Mouse (Mus musculus) frontal cortex, adult (tissue): ENCODE data around the gene Depdc1b.
A peak's percentile ranks its signal among the peaks of the same experiment; 100 is the strongest.

Experiments
- ATAC-seq: cut with Nextera tagmentation; 2 replicates; pipeline ENCODE4 v1.9.2; 2017; ENCODE audit warnings: mild to moderate bottlenecking, moderate library complexity, mixed read lengths; ENCODE audit not compliant: low TSS enrichment

The Depdc1b gene

GRCm38 (mm10) chr13:108315702-108316486 lies at the start of gene Depdc1b:
Gene Depdc1b, plus strand, starts transcription at chr13:108316332.
- ATAC-seq: peak; percentile 98

DNA sequence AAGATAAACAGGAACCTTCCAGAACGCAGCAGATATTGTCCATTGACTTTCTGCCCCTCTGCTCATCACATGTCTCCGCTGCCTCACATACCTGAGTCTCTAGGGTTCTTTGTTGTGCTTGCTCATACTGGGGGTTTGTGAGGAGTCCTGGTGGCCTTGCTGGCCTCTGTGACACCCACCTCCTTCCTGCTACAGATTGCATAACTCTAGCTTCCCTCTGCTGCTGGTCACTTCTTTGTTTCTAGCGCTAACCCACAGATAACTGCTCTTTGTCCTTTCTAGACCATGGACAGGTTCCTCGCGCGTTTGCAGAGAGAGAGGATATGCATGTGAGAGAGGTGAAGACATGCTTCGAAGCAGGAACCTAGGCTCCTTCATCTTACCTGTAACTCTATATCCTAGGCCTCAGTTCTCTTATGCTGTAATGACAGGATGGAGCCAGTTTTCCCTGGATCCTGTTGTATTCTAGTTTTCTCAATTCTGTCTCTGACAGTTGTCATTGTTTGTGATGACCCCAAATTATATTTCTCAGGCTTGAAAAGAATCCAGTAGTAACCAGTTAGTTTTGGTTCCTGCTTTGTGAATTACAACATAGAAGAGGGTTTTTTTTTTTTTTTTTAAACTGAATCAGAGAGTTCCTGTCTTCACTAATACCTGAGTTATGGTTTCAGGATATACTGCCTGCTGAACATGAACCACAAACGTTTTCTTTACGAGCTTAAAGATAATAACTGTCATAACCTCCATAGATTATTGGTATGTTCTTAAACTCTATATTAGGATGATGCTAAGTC lies 48.1 kb upstream of the Depdc1b start:
- no peak for ATAC-seq

DNA sequence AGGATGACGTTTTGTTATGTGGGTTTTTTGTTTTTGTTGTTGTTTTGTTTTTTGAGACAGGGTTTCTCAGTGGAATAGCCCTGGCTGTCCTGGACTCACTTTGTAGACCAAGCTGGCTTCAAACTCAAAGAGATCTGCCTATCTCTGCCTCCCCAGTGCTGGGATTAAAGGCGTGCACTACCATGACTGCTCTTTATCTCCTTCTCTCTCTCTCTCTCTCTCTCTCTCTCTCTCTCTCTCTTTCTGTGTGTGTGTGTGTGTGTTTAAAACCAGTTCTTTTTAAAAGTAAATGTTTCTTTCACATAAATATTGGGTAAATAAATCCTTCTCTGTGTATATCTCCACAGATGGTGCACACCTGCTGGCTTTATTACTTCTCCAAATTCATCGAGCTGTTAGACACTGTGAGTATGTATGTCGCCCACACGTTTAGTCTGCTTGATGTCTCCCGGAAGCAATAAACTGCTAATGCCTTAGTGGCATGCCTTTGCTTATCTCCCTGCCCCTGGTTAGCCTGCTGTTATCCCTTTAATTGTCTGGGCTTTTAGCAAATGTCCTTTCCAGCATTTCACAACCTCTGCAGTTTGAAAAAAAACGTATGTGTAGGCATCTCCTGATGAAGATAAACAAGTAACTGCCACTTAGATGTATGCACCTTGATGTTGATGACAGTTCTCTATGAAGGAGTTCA lies 44.5 kb upstream of the Depdc1b start:
- no peak for ATAC-seq

DNA sequence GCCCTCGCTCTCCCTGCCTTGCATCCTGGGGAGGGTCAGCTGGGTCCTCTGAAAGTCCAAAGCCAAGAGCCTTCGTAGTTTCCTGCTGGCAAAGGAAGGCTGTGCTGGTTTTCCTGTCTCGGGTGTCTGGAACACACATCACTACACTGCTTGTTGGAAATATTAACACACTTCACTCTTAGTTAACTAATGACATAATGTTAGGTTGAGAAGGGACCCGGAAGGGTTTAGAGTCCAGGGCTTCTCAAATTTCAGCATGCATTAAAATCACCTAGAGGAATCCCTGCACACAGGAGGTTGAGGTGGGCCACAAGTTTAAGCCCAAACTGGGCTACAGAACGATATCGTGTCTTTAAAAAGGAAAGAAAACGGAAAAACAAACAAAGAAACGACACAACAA lies 43.8 kb upstream of the Depdc1b start:
- ATAC-seq: no peak

- ATAC-seq: no peak
These were observed 43.1 kb upstream of the Depdc1b start for GRCm38 (mm10) chr13:108273034-108273433.

- ATAC-seq: no peak
These were observed 42.7 kb upstream of the Depdc1b start for GRCm38 (mm10) chr13:108273456-108273855.

GRCm38 (mm10) chr13:108276561-108276960 lies 39.6 kb upstream of the Depdc1b start:
- no peak for ATAC-seq

DNA sequence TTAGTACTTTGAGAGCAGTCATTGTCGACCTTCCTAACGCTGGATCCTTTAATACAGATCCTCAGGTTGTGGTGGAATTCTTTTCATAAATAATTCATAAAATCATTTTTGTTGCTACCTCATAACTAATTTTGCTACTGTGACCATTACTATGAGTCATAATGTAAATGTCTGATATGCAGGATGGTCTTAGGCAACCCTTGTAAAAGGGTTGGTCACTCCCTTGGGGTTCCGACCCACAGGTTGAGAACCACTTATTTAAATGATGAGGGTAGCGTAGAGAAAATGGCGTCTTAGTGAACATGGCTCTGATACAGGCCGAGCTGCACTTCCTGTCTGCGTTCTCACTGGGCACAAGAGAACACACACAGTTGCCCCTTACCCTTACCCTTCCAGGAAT lies 38.8 kb upstream of the Depdc1b start:
- no peak for ATAC-seq

DNA sequence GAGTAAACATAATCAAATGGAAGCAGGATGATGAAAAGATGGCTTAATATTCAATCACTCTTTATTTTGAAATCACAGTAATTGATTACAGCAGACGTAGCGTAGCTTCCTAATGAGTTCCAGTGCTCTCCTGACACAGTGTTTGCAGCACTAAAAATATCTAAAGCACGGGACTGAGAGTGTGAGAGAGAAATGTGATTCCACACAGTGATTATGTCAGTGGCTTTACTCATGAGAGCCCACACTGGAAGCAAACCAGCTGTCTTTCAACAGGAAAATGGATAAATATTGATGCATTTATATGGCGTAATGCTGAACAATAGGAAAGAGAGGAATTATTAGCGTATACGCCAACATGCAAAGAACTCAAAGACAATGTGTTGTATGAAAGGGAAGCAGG lies 37.5 kb upstream of the Depdc1b start:
- ATAC-seq: peak; percentile 23; the same call in 1 of the 2 replicates

- no peak for ATAC-seq
These were observed 31.8 kb upstream of the Depdc1b start for GRCm38 (mm10) chr13:108284312-108284711.

GRCm38 (mm10) chr13:108287953-108288352 lies 28.2 kb upstream of the Depdc1b start:
- ATAC-seq: no peak

DNA sequence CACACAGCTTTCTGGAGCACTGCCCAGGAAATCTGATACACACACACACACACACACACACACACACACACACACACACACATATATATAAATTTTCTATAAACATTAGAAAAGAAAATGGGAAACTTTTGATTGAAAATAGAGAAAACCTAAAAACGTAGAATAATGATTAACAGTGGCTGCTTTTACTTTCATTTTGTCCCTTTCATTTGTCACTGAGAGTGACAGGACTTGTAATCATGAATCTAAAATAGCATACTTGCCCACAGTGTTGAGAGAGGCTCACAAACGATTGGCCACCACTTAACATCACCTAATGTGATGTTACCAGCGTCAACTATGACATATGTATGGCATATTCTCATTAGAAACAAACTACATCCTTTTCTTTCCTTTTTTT lies 26.7 kb upstream of the Depdc1b start:
- ATAC-seq: no peak

DNA sequence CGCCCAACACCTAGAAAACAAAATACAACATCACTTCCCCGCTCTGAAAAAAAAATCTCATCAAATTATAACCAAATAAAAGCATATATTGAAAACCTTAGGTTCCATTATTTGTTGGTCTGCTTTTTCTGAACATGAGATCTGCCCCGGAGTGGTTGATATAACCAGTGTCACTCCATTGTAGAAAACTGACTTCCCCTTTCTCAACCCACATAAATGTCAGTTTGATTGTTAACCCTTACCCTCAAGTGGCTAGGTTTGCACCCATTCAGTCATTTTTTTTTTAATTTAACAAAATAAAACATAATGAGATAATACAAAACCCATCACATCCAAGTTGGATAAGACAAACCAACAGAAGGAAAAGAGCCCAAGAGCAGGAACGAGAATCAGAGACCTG lies 25.8 kb upstream of the Depdc1b start:
- no peak for ATAC-seq

- peak; percentile 78 for ATAC-seq
These were observed 18.6 kb upstream of the Depdc1b start for GRCm38 (mm10) chr13:108297350-108298093.

DNA sequence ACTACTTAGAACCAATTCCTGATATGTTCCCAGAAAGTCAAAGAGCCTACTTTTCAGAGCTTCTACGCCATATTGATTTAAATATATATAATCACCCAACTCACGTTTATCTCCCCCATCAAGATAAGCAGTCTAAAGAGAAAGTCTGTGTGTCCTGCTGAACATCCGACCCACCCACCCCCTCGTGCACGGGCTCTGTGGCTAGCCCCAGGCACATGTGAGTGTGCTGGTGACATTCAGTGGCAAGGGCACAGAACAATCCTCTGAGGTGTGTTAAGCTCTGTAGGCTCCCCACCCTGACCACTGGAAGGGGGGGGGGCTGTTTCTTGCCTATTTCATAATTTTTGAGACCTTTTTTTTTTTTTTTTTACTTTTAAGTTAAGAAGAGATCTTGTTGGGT lies 17.9 kb upstream of the Depdc1b start:
- ATAC-seq: no peak

DNA sequence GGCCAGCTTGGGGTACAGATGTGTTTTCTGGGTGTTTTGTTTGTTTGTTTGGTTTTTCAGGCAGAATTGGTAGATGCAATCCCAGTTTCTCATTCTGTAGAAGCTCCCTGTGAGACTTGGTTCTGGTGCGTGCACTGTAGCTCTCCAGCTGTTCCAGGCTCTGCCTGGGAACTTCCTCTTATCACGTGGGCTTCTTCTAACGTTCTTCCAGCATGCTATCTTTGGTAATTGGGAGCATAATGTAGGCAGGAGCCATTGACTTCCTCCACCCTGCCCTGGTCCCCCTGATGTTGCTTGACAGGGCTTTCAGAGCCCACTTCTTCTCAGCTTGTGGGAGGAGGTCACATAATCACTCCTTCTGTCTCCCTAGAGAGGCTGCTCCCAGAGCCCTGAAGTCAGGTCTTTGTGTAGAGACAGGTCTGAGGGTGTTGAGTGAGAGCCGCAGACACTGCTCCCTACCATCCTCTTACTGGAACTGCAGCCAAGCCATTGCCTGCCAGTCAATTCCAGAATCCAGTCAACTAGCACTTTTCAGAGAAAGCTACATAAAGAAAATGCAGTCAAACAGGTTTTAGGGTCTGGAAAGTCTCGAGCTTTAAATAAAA lies 15.7 kb upstream of the Depdc1b start:
- ATAC-seq: peak; percentile 39; the same call in 1 of the 2 replicates

DNA sequence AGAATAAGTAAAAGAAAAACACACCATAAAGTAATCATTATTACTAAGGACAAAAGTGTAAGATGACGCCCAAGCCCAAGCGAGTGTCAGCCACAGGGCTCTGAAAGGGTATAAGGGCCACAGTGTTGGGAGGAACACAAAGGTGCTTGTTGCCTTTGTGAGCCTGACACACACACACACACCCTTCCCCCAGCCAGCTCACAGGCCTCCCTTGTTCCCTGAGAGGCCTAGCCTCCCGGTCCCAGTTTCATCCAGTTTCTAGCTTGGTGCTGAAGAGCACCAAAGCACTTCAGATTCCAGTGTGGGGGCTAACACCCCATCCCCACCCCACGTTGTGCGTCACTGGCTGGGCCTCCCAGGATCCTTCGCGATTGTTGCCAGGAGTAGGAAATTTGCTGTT lies 14.7 kb upstream of the Depdc1b start:
- peak; percentile 69 for ATAC-seq

DNA sequence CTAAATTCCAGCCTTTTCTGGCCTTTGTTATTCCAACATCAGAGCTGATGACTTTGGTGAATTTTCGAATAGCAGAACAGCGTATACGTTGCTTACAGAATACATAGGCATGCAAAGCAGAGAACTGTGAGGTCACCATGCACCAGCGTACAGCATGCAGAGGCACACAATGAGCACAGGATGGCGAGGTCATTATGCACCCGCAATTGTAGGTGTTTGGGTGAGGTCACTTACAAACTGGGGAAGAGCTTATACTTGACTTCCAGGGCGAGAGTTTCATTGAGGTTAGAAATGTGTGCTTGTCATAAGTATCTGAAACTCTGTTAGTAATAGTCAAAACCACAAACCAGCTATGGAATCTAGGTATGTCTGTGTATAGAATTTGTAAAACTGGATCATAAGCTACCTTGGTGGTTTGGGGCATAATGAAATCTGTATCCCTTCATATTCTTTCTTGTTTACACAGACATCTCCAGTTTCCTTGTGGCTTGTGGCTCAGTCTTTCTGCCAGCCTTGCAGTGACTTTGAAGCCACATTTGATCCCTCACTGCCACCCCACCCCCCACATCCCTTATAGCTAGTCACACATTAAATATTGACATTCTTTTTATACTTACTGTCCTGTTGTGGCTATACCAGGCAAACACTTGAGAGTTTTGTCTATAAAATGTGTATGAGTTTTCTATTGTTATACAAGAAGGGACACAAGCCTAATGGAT lies 13.0 kb upstream of the Depdc1b start:
- no peak for ATAC-seq

DNA sequence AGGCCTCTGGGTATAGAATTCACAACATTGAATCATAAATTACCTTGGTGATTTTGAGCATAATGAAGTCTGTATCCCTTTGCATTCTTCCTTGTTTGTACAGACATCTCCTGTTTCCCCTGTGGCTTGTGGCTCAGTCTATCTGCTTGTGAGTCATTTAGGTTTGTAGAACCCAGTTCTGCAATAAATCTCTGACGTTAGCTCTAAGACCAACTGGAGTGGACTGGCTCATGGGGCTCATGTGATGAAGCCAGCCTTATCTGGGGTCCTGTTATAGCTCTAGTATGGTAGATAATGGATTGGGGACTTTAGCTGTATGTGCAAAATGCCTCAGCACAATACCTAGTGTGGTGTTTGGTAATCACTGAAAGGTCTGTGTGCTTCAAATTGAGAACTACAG lies 12.3 kb upstream of the Depdc1b start:
- ATAC-seq: no peak

DNA sequence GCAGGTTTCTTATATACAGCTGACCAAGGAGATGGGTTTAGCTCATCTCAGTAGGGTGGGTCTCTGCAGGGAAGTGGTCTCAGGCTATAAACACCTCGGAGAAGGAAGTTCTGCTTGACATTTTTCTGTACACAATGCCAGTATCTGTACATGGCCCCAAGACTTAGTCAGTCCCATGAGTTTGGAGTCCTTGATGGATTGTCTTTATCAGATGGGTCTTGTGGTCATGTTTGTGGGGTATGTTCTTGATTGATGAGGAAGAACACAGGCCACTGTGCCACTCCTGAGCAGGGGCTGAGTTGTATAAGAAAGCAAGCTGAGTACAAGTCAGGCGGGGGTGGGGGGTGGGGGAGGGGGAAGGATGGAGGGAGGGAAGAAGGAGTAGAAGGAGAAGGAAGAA lies 11.5 kb upstream of the Depdc1b start:
- ATAC-seq: no peak

- no peak for ATAC-seq
These were observed 363 bp downstream of the Depdc1b start for GRCm38 (mm10) chr13:108316487-108316903.
